Mouse (Mus musculus) liver, adult (tissue): ENCODE measurements around the gene Toe1.

ENCODE experiments used
- GATA4 ChIP-seq: IDR thresholded peaks from 2 replicates; pipeline ENCODE4 v1.6.1; 2014; ENCODE audit warnings: mild to moderate bottlenecking, low read length; ENCODE audit not compliant: insufficient replicate concordance

Gene Toe1

GRCm38 (mm10) chr4:116749750-116750149, 57.7 kb downstream of the Toe1 start:
- TF ChIP-seq GATA4 = no peak
